Comparison of ENCODE assay signal across 14 mouse cellular contexts in genomic region chr9:44679565-44679964, GRCm38 (mm10). TPM values are rescaled to one million over a fixed set of nuclear protein-coding genes. Genes with fewer than 3 reads are reported as not detected.
"Had no signal": no experiment of that assay in that cellular context is flagged by ENCODE, and none has a peak within 500 bp of the region (broad histone marks: within the 10 kb centered on the region; RNA-seq: fewer than 3 reads in every experiment).

No protein-coding gene starts in this region.

- H3K4me3 ChIP-seq: left cerebral cortex, adult 2 months; limb, embryonic 10.5 days; liver, embryonic 15.5 days; neural tube, embryonic 12.5 days; stomach, embryonic 15.5 days had no signal

- H3K36me3 ChIP-seq: limb, embryonic 10.5 days; liver, embryonic 15.5 days; neural tube, embryonic 12.5 days; stomach, embryonic 15.5 days had no signal

- H3K4me1 ChIP-seq: limb, embryonic 10.5 days; liver, embryonic 15.5 days; neural tube, embryonic 12.5 days; stomach, embryonic 15.5 days had no signal

- H3K4me2 ChIP-seq: liver, embryonic 11.5 days; liver, embryonic 15.5 days; neural tube, embryonic 12.5 days; stomach, embryonic 15.5 days had no signal

- H3K27me3 ChIP-seq: liver, embryonic 15.5 days; neural tube, embryonic 12.5 days; stomach, embryonic 15.5 days had no signal

- DNase-seq: lung, adult 2 months; lung, postnatal 36 days; midbrain, embryonic 14.5 days; right cerebral cortex, postnatal 4 days; thymus, postnatal 4 days had no signal

- H3K9ac ChIP-seq: liver, embryonic 15.5 days; neural tube, embryonic 12.5 days; stomach, embryonic 15.5 days had no signal

- ATAC-seq: lung, postnatal 0 days had no signal

- H3K9me3 ChIP-seq: limb, embryonic 10.5 days; liver, embryonic 15.5 days; neural tube, embryonic 12.5 days; stomach, embryonic 15.5 days had no signal

- H3K27ac ChIP-seq: left cerebral cortex, adult 2 months; limb, embryonic 10.5 days; liver, embryonic 15.5 days; neural tube, embryonic 12.5 days; stomach, embryonic 15.5 days had no signal

RNA-seq across cellular contexts. Expression of gene Treh, which starts 6.5 kb away (rescaled TPM):
- polyA plus RNA-seq: limb, embryonic 10.5 days; limb, embryonic 14.5 days; liver, embryonic 11.5 days; liver, embryonic 15.5 days; lung, adult 2 months; lung, postnatal 0 days; midbrain, embryonic 14.5 days; neural tube, embryonic 12.5 days; spleen, adult 2 months had no signal
